Mouse (Mus musculus): ENCODE data around the gene Smim24. TPM values are rescaled to one million over a fixed set of nuclear protein-coding genes. Genes with fewer than 3 reads are reported as not detected.

Smim24 gene
- polyA plus RNA-seq, 1 experiment from 2014 or later = 2.3 TPM

GRCm38 (mm10) chr10:81426897-81427296 is 34.0 kb downstream of the Smim24 start:
- H3K27ac ChIP-seq (ENCODE audit: low read depth, low read length) = no peak overlapping the region
- peaks cover 10% of the 10 kb centered on the region for H3K4me1 ChIP-seq (ENCODE audit: control insufficient read depth, insufficient read depth, low read length)
- under 1% methylated on average over 30 of the region's 38 CpGs for WGBS
- DNase-seq (ENCODE audit: low spot score, missing footprints) = peak; percentile 86
- peak overlapping the region; percentile 29 for H3K4me2 ChIP-seq
- H3K4me3 ChIP-seq (ENCODE audit: low read depth, low read length) = peak overlapping the region; percentile 1; the same call in 1 of the 2 replicates
- H3K9me3 ChIP-seq (ENCODE audit: control insufficient read depth, low read length) = no peaks in the 10 kb centered on the region
- H3K9ac ChIP-seq (ENCODE audit: low read length) = 0 out of 2 replicates have a peak overlapping the region, but pooled peaks have one; percentile 7
- H3K27me3 ChIP-seq (ENCODE audit: control insufficient read depth, insufficient read depth, low read length) = peaks cover 59% of the 10 kb centered on the region
- ATAC-seq (ENCODE audit: low FRiP score) = no peak
- H3K36me3 ChIP-seq (ENCODE audit: control insufficient read depth, insufficient read depth, low read length) = no peaks in the 10 kb centered on the region

GRCm38 (mm10) chr10:81427327-81427726 is 34.5 kb downstream of the Smim24 start:
- peaks cover 10% of the 10 kb centered on the region for H3K4me1 ChIP-seq (ENCODE audit: control insufficient read depth, insufficient read depth, low read length)
- no peak overlapping the region for H3K9ac ChIP-seq (ENCODE audit: low read length)
- ATAC-seq (ENCODE audit: low FRiP score) (no peak), DNase-seq (ENCODE audit: low spot score, missing footprints) (peak; percentile 85)
- H3K36me3 ChIP-seq (ENCODE audit: control insufficient read depth, insufficient read depth, low read length) = no peaks in the 10 kb centered on the region
- no peak overlapping the region for H3K27ac ChIP-seq (ENCODE audit: low read depth, low read length)
- peaks cover 61% of the 10 kb centered on the region for H3K27me3 ChIP-seq (ENCODE audit: control insufficient read depth, insufficient read depth, low read length)
- 0 out of 2 replicates have a peak overlapping the region, but pooled peaks have one; percentile 6 for H3K4me2 ChIP-seq
- no peak overlapping the region for H3K4me3 ChIP-seq (ENCODE audit: low read depth, low read length)
- no peaks in the 10 kb centered on the region for H3K9me3 ChIP-seq (ENCODE audit: control insufficient read depth, low read length)
- 30% methylated on average over 3 of the region's 3 CpGs for WGBS

GRCm38 (mm10) chr10:81427804-81428506 is 35.1 kb downstream of the Smim24 start:
- peaks cover 10% of the 10 kb centered on the region for H3K4me1 ChIP-seq (ENCODE audit: control insufficient read depth, insufficient read depth, low read length)
- no peaks in the 10 kb centered on the region for H3K9me3 ChIP-seq (ENCODE audit: control insufficient read depth, low read length)
- H3K27me3 ChIP-seq (ENCODE audit: control insufficient read depth, insufficient read depth, low read length) = peaks cover 64% of the 10 kb centered on the region
- DNase-seq (ENCODE audit: low spot score, missing footprints) (peak; percentile 79), ATAC-seq (ENCODE audit: low FRiP score) (no peak)
- 73% methylated on average over 8 of the region's 8 CpGs for WGBS
- no peak overlapping the region for H3K4me3 ChIP-seq (ENCODE audit: low read depth, low read length)
- no peaks in the 10 kb centered on the region for H3K36me3 ChIP-seq (ENCODE audit: control insufficient read depth, insufficient read depth, low read length)
- no peak overlapping the region for H3K9ac ChIP-seq (ENCODE audit: low read length)
- no peak overlapping the region for H3K27ac ChIP-seq (ENCODE audit: low read depth, low read length)
- H3K4me2 ChIP-seq = no peak overlapping the region

GRCm38 (mm10) chr10:81428507-81428870 is 35.6 kb downstream of the Smim24 start:
- Histone ChIP-seq H3K4me2 (no peak overlapping the region), H3K4me3 (ENCODE audit: low read depth, low read length) (no peak overlapping the region), H3K9me3 (ENCODE audit: control insufficient read depth, low read length) (no peaks in the 10 kb centered on the region), H3K36me3 (ENCODE audit: control insufficient read depth, insufficient read depth, low read length) (no peaks in the 10 kb centered on the region), H3K9ac (ENCODE audit: low read length) (no peak overlapping the region), H3K27ac (ENCODE audit: low read depth, low read length) (no peak overlapping the region), H3K27me3 (ENCODE audit: control insufficient read depth, insufficient read depth, low read length) (peaks cover 64% of the 10 kb centered on the region), H3K4me1 (ENCODE audit: control insufficient read depth, insufficient read depth, low read length) (peaks cover 10% of the 10 kb centered on the region)
- 85% methylated on average over 7 of the region's 7 CpGs for WGBS
- ATAC-seq (ENCODE audit: low FRiP score) (no peak), DNase-seq (ENCODE audit: low spot score, missing footprints) (no peak)

- H3K27ac ChIP-seq (ENCODE audit: low read depth, low read length) = no peak overlapping the region
- H3K9me3 ChIP-seq (ENCODE audit: control insufficient read depth, low read length) = no peaks in the 10 kb centered on the region
- 18% methylated on average over 2 of the region's 2 CpGs for whole genome bisulfite sequencing
- DNase-seq (ENCODE audit: low spot score, missing footprints) (no peak), ATAC-seq (ENCODE audit: low FRiP score) (no peak)
- H3K4me3 ChIP-seq (ENCODE audit: low read depth, low read length) = no peak overlapping the region
- no peaks in the 10 kb centered on the region for H3K36me3 ChIP-seq (ENCODE audit: control insufficient read depth, insufficient read depth, low read length)
- H3K4me1 ChIP-seq (ENCODE audit: control insufficient read depth, insufficient read depth, low read length) = peaks cover 10% of the 10 kb centered on the region
- peaks cover 62% of the 10 kb centered on the region for H3K27me3 ChIP-seq (ENCODE audit: control insufficient read depth, insufficient read depth, low read length)
- 0 out of 2 replicates have a peak overlapping the region, but pooled peaks have one; percentile 96 for H3K4me2 ChIP-seq
- H3K9ac ChIP-seq (ENCODE audit: low read length) = no peak overlapping the region
Observed at GRCm38 (mm10) chr10:81429092-81429491, 36.2 kb downstream of the Smim24 start.

- H3K4me1 ChIP-seq (ENCODE audit: control insufficient read depth, insufficient read depth, low read length) = peaks cover 10% of the 10 kb centered on the region
- peak overlapping the region; percentile 89 for H3K9ac ChIP-seq (ENCODE audit: low read length)
- peak overlapping the region; percentile 80 for H3K4me3 ChIP-seq (ENCODE audit: low read depth, low read length)
- peak overlapping the region; percentile 67 for H3K27ac ChIP-seq (ENCODE audit: low read depth, low read length)
- DNase-seq (ENCODE audit: low spot score, missing footprints) (peak; percentile 94), ATAC-seq (ENCODE audit: low FRiP score) (peak; percentile 31)
- H3K9me3 ChIP-seq (ENCODE audit: control insufficient read depth, low read length) = no peaks in the 10 kb centered on the region
- peaks cover 57% of the 10 kb centered on the region for H3K27me3 ChIP-seq (ENCODE audit: control insufficient read depth, insufficient read depth, low read length)
- peak overlapping the region; percentile 96 for H3K4me2 ChIP-seq
- H3K36me3 ChIP-seq (ENCODE audit: control insufficient read depth, insufficient read depth, low read length) = no peaks in the 10 kb centered on the region
- under 1% methylated on average over 20 of the region's 20 CpGs for WGBS
Observed at GRCm38 (mm10) chr10:81429605-81430061, 36.8 kb downstream of the Smim24 start.

- 1% methylated on average over 56 of the region's 89 CpGs for WGBS
- DNase-seq (ENCODE audit: low spot score, missing footprints) (peak; percentile 97), ATAC-seq (ENCODE audit: low FRiP score) (peak; percentile 33)
- Histone ChIP-seq H3K27me3 (ENCODE audit: control insufficient read depth, insufficient read depth, low read length) (peaks cover 50% of the 10 kb centered on the region), H3K4me1 (ENCODE audit: control insufficient read depth, insufficient read depth, low read length) (peaks cover 8% of the 10 kb centered on the region), H3K9ac (ENCODE audit: low read length) (peak overlapping the region; percentile 89), H3K4me2 (peak overlapping the region; percentile 96), H3K27ac (ENCODE audit: low read depth, low read length) (peak overlapping the region; percentile 67), H3K9me3 (ENCODE audit: control insufficient read depth, low read length) (no peaks in the 10 kb centered on the region), H3K4me3 (ENCODE audit: low read depth, low read length) (peak overlapping the region; percentile 80), H3K36me3 (ENCODE audit: control insufficient read depth, insufficient read depth, low read length) (no peaks in the 10 kb centered on the region)
Observed at GRCm38 (mm10) chr10:81430141-81430830, 37.4 kb downstream of the Smim24 start.

- no peaks in the 10 kb centered on the region for H3K36me3 ChIP-seq (ENCODE audit: control insufficient read depth, insufficient read depth, low read length)
- peak overlapping the region; percentile 67 for H3K27ac ChIP-seq (ENCODE audit: low read depth, low read length)
- peak; percentile 10; the same call in 1 of the 2 replicates for ATAC-seq (ENCODE audit: low FRiP score)
- H3K4me3 ChIP-seq (ENCODE audit: low read depth, low read length) = peak overlapping the region; percentile 80
- H3K9ac ChIP-seq (ENCODE audit: low read length) = peak overlapping the region; percentile 89
- H3K9me3 ChIP-seq (ENCODE audit: control insufficient read depth, low read length) = no peaks in the 10 kb centered on the region
- peaks cover 43% of the 10 kb centered on the region for H3K27me3 ChIP-seq (ENCODE audit: control insufficient read depth, insufficient read depth, low read length)
- 2% methylated on average over 39 of the region's 70 CpGs for WGBS
- peak overlapping the region; percentile 96 for H3K4me2 ChIP-seq
- peak; percentile 85 for DNase-seq (ENCODE audit: low spot score, missing footprints)
- peaks cover 8% of the 10 kb centered on the region for H3K4me1 ChIP-seq (ENCODE audit: control insufficient read depth, insufficient read depth, low read length)
Observed at GRCm38 (mm10) chr10:81430831-81431525, 38.1 kb downstream of the Smim24 start.

Measured in midbrain, embryonic 11.5 days (tissue).